ENCODE assay signal across 30 mouse cellular contexts in genomic region chr1:174052981-174053380, GRCm38 (mm10). TPM values are rescaled to one million over a fixed set of nuclear protein-coding genes. Genes with fewer than 3 reads are reported as not detected.
DNase-seq lines count a peak whose midpoint lies in the region; TF ChIP-seq lines count a peak whose summit lies in the region.
"Had no signal": no experiment of that assay in that cellular context is flagged by ENCODE, and none has a peak within 500 bp of the region (broad histone marks: within the 10 kb centered on the region; RNA-seq: fewer than 3 reads in every experiment).

No protein-coding gene starts in this region.

- H3K27me3 ChIP-seq in CH12.LX (replicated peaks): no peaks in the 10 kb centered on the region
- H3K27me3 ChIP-seq: embryonic facial prominence, embryonic 13.5 days; intestine, embryonic 15.5 days; limb, embryonic 13.5 days; liver, embryonic 12.5 days; neural tube, embryonic 13.5 days had no signal

- no peak overlapping the region for H3K4me3 ChIP-seq in CH12.LX (replicated peaks in 1 of 3; ENCODE audit: low read depth in 2 of 3, low read length in 2 of 3, poor library complexity in 1 of 3)
- H3K4me3 ChIP-seq: embryonic facial prominence, embryonic 13.5 days; forebrain, embryonic 10.5 days; hindbrain, embryonic 10.5 days; intestine, embryonic 15.5 days; limb, embryonic 13.5 days; liver, embryonic 12.5 days; neural tube, embryonic 13.5 days had no signal

- no peak overlapping the region for H3K27ac ChIP-seq in CH12.LX (ENCODE audit: insufficient read depth, low read depth)
- H3K27ac ChIP-seq: embryonic facial prominence, embryonic 13.5 days; forebrain, embryonic 10.5 days; hindbrain, embryonic 10.5 days; intestine, embryonic 15.5 days; limb, embryonic 13.5 days; liver, embryonic 12.5 days; neural tube, embryonic 13.5 days had no signal

- no peak for TF ChIP-seq RAD21 in CH12.LX (IDR thresholded peaks at IDR 0.05; ENCODE audit: low read depth, low read length)

- TF ChIP-seq EP300 in CH12.LX (IDR thresholded peaks at IDR 0.05; ENCODE audit: low read length): no peak

- TF ChIP-seq CTCF in CH12.LX (conservative IDR thresholded peaks at IDR 0.05 in 1 of 2, IDR thresholded peaks at IDR 0.05 in 1 of 2; ENCODE audit: low read depth in 2 of 2, low read length in 2 of 2): no peak

- no peaks in the 10 kb centered on the region for H3K79me2 ChIP-seq in CH12.LX (replicated peaks; ENCODE audit: control insufficient read depth, extremely low read depth, insufficient read depth, poor library complexity, severe bottlenecking)

- H3K9me3 ChIP-seq in CH12.LX (replicated peaks; ENCODE audit: low read length): peaks cover 3% of the 10 kb centered on the region
- H3K9me3 ChIP-seq: embryonic facial prominence, embryonic 13.5 days; forebrain, embryonic 10.5 days; hindbrain, embryonic 10.5 days; intestine, embryonic 15.5 days; limb, embryonic 13.5 days; liver, embryonic 12.5 days; neural tube, embryonic 13.5 days had no signal

- peak; percentile 2 to 10 for DNase-seq in left cerebral cortex, postnatal 14 days (ENCODE audit: low spot score in 2 of 2)
- DNase-seq in left cerebral cortex, adult 9 months (ENCODE audit: low spot score in 2 of 2): no peak
- no peak for DNase-seq in CH12.LX (ENCODE audit: extremely low read depth)
- peak; percentile 46 for DNase-seq in brain, adult 2 months (ENCODE audit: low read depth, low spot score)
- DNase-seq in skeletal muscle tissue, adult 2 months (ENCODE audit: low read depth, low spot score): peak; percentile 62
- no peak for DNase-seq in natural killer cell, adult 2 months (ENCODE audit: low spot score in 2 of 2)
- no peak for DNase-seq in layer of hippocampus, adult 9-11 months
- DNase-seq: adrenal gland, adult 2 months; cerebellum, adult 18-20 months; cerebellum, postnatal 25 days; kidney, adult 8-10 months; kidney, postnatal 10 days; layer of hippocampus, postnatal 36 days; lung, embryonic 14.5 days; lung, postnatal 36 days; thymus, postnatal 36 days had no signal

- in situ Hi-C loops in CH12.LX (cut with MboI; ENCODE audit: low pct_ligation_motif_present, low pct_unique_long_range_greater_than_20kb, low sequenced_read_pairs): no loop called here

- intact Hi-C loops in left cerebral cortex, postnatal 14 days (cut with DNase I): no loop called here

- dilution Hi-C loops in CH12.LX (cut with MboI; ENCODE audit: extremely low pct_ligation_motif_present, extremely low pct_unique_long_range_greater_than_20kb, low sequenced_read_pairs): no loop called here

- no peak for TF ChIP-seq POLR2A in CH12.LX (IDR thresholded peaks at IDR 0.05; ENCODE audit: low read depth, low read length)

- no peaks in the 10 kb centered on the region for H3K36me3 ChIP-seq in CH12.LX (replicated peaks in 1 of 2; ENCODE audit: control insufficient read depth in 1 of 2, insufficient read depth in 1 of 2, low read length in 1 of 2)
- H3K36me3 ChIP-seq: embryonic facial prominence, embryonic 13.5 days; forebrain, embryonic 10.5 days; hindbrain, embryonic 10.5 days; intestine, embryonic 15.5 days; limb, embryonic 13.5 days; liver, embryonic 12.5 days; neural tube, embryonic 13.5 days had no signal

- H3K4me2 ChIP-seq in CH12.LX (ENCODE audit: insufficient read depth, low read depth, poor library complexity, severe bottlenecking): no peak overlapping the region
- H3K4me2 ChIP-seq: embryonic facial prominence, embryonic 13.5 days; heart, embryonic 11.5 days; intestine, embryonic 15.5 days; limb, embryonic 13.5 days; liver, embryonic 12.5 days; lung, embryonic 14.5 days; midbrain, embryonic 11.5 days; neural tube, embryonic 13.5 days had no signal

- no peak overlapping the region for H3K9ac ChIP-seq in CH12.LX (ENCODE audit: insufficient read depth, low read depth)
- H3K9ac ChIP-seq: embryonic facial prominence, embryonic 13.5 days; intestine, embryonic 15.5 days; limb, embryonic 13.5 days; liver, embryonic 12.5 days; lung, embryonic 14.5 days; neural tube, embryonic 13.5 days had no signal

- H3K4me1 ChIP-seq in CH12.LX (ENCODE audit: control insufficient read depth in 1 of 2, insufficient read depth in 2 of 2): peaks cover 7 to 10% of the 10 kb centered on the region in 2 experiments; a peak in 3 of 4 replicates
- H3K4me1 ChIP-seq: embryonic facial prominence, embryonic 13.5 days; forebrain, embryonic 10.5 days; hindbrain, embryonic 10.5 days; intestine, embryonic 15.5 days; limb, embryonic 13.5 days; liver, embryonic 12.5 days; neural tube, embryonic 13.5 days had no signal

TF ChIP-seq in CH12.LX, 34 proteins besides CTCF, POLR2A, EP300 and RAD21:
- TF ChIP-seq POLR2AphosphoS2 (IDR thresholded peaks at IDR 0.05; ENCODE audit: low read depth, low read length): no peak
- no peak for TF ChIP-seq TBP (conservative IDR thresholded peaks at IDR 0.05; ENCODE audit: low read depth, low read length)
- no peak for TF ChIP-seq ZKSCAN1 (IDR thresholded peaks at IDR 0.05; ENCODE audit: borderline replicate concordance, low read depth, low read length)
- TF ChIP-seq KAT2A (IDR thresholded peaks at IDR 0.05; ENCODE audit: insufficient replicate concordance, low read length): no peak
- peak; percentile 68 for TF ChIP-seq NRF1 (IDR thresholded peaks at IDR 0.05; ENCODE audit: low read depth, low read length)
- TF ChIP-seq ETS1 (conservative IDR thresholded peaks at IDR 0.05; ENCODE audit: low read depth, low read length): no peak

RNA-seq across cellular contexts. Expression of gene Olfr432, which starts 4.0 kb away (rescaled TPM):
- total RNA-seq in left cerebral cortex, postnatal 14 days (2021): not detected
- not detected in 2 replicates for total RNA-seq in CH12.LX (2012; rRNA removed)
- total RNA-seq in CH12.LX (2014; rRNA removed): 0.04 and 0.05 TPM in 2 replicates
- 0.07 and 0.13 TPM in 2 replicates for polyA plus RNA-seq in CH12.LX (2012; ENCODE audit: insufficient read length, low read depth)
- total RNA-seq: adrenal gland, adult 2 months; layer of hippocampus, postnatal 36 days; left cerebral cortex, postnatal 25 days had no signal
- polyA plus RNA-seq: embryonic facial prominence, embryonic 13.5 days; forebrain, embryonic 10.5 days; heart, embryonic 11.5 days; heart, postnatal 0 days; hindbrain, embryonic 10.5 days; hindbrain, embryonic 16.5 days; intestine, embryonic 15.5 days; limb, embryonic 13.5 days; liver, embryonic 12.5 days; lung, embryonic 14.5 days; midbrain, embryonic 11.5 days; neural tube, embryonic 13.5 days; stomach, embryonic 14.5 days had no signal

RNA-seq across cellular contexts. Expression of gene Olfr433, which starts 12.5 kb away (rescaled TPM):
- not detected for total RNA-seq in left cerebral cortex, postnatal 14 days (2021)
- total RNA-seq in CH12.LX (2012; rRNA removed) (0.34 and 0.51 TPM in 2 replicates), CH12.LX (2014; rRNA removed) (0.43 and 0.47 TPM in 2 replicates)
- polyA plus RNA-seq in CH12.LX (2012; ENCODE audit: insufficient read length, low read depth): 0.37 and 0.54 TPM in 2 replicates
- total RNA-seq: adrenal gland, adult 2 months; layer of hippocampus, postnatal 36 days; left cerebral cortex, postnatal 25 days had no signal
- polyA plus RNA-seq: forebrain, embryonic 10.5 days; heart, embryonic 11.5 days; heart, postnatal 0 days; hindbrain, embryonic 10.5 days; hindbrain, embryonic 16.5 days; intestine, embryonic 15.5 days; lung, embryonic 14.5 days; midbrain, embryonic 11.5 days; neural tube, embryonic 13.5 days; stomach, embryonic 14.5 days had no signal

RNA-seq across cellular contexts. Expression of gene Olfr430, which starts 13.4 kb away (rescaled TPM):
- not detected for total RNA-seq in left cerebral cortex, postnatal 14 days (2021)
- total RNA-seq in CH12.LX (2012; rRNA removed) (not detected in 2 replicates), CH12.LX (2014; rRNA removed) (not detected in 2 replicates)
- not detected in 2 replicates for polyA plus RNA-seq in CH12.LX (2012; ENCODE audit: insufficient read length, low read depth)
- total RNA-seq: adrenal gland, adult 2 months; layer of hippocampus, postnatal 36 days; left cerebral cortex, postnatal 25 days had no signal
- polyA plus RNA-seq: adrenal gland, adult 2 months; forebrain, embryonic 10.5 days; gonadal fat pad, adult 2 months; heart, embryonic 11.5 days; heart, postnatal 0 days; hindbrain, embryonic 10.5 days; hindbrain, embryonic 16.5 days; intestine, embryonic 15.5 days; limb, embryonic 13.5 days; liver, embryonic 12.5 days; lung, embryonic 14.5 days; midbrain, embryonic 11.5 days; neural tube, embryonic 13.5 days; stomach, embryonic 14.5 days had no signal

RNA-seq across cellular contexts. Expression of gene Ifi205, which starts 21.4 kb away (rescaled TPM):
- not detected for total RNA-seq in left cerebral cortex, postnatal 14 days (2021)
- total RNA-seq in CH12.LX (2012; rRNA removed): 0.13 and 0.17 TPM in 2 replicates
- 0.35 and 0.45 TPM in 2 replicates for total RNA-seq in CH12.LX (2014; rRNA removed)
- 0.17 and 0.45 TPM in 2 replicates for polyA plus RNA-seq in CH12.LX (2012; ENCODE audit: insufficient read length, low read depth)
- total RNA-seq: layer of hippocampus, postnatal 36 days; left cerebral cortex, postnatal 25 days had no signal
- polyA plus RNA-seq: embryonic facial prominence, embryonic 13.5 days; forebrain, embryonic 10.5 days; hindbrain, embryonic 16.5 days; midbrain, embryonic 11.5 days; neural tube, embryonic 13.5 days had no signal

RNA-seq across cellular contexts. Expression of gene Olfr429, which starts 31.1 kb away (rescaled TPM):
- total RNA-seq in left cerebral cortex, postnatal 14 days (2021): not detected
- total RNA-seq in CH12.LX (2012; rRNA removed): not detected in 2 replicates
- total RNA-seq in CH12.LX (2014; rRNA removed): not detected in 2 replicates
- polyA plus RNA-seq in CH12.LX (2012; ENCODE audit: insufficient read length, low read depth): not detected in 2 replicates
- total RNA-seq: adrenal gland, adult 2 months; layer of hippocampus, postnatal 36 days; left cerebral cortex, postnatal 25 days had no signal
- polyA plus RNA-seq: adrenal gland, adult 2 months; forebrain, embryonic 10.5 days; gonadal fat pad, adult 2 months; heart, embryonic 11.5 days; heart, postnatal 0 days; hindbrain, embryonic 10.5 days; hindbrain, embryonic 16.5 days; intestine, embryonic 15.5 days; limb, embryonic 13.5 days; liver, embryonic 12.5 days; lung, embryonic 14.5 days; midbrain, embryonic 11.5 days; neural tube, embryonic 13.5 days; stomach, embryonic 14.5 days had no signal

Comparison
In these comparisons a context has a peak if more than half of its experiments do, and no peak if none do; other contexts are left out.
1. DNase-seq: peak in left cerebral cortex, postnatal 14 days (2 of 2), brain, adult 2 months (single experiment) and skeletal muscle tissue, adult 2 months (single experiment); none in left cerebral cortex, adult 9 months (0 of 2), CH12.LX (single experiment), natural killer cell, adult 2 months (0 of 2) and layer of hippocampus, adult 9-11 months (single experiment).